Mouse (Mus musculus) embryonic facial prominence, embryonic 15.5 days (tissue): ENCODE measurements around the gene Pde1c. TPM values are rescaled to one million over a fixed set of nuclear protein-coding genes. Genes with fewer than 3 reads are reported as not detected.

Experiments used
- ATAC-seq: fragments of 200-750 bp; cut with Nextera tagmentation; 2 replicates; pipeline ENCODE4 v1.8.0; 2017; ENCODE audit warnings: low read depth, moderate TSS enrichment; ENCODE audit not compliant: insufficient number of reproducible peaks, low FRiP score, low TSS enrichment
- H3K27ac ChIP-seq: fragments of 300-500 bp; sonication (generic); replicated peaks from 2 replicates; pipeline ENCODE4 v1.5.1; 2015; ENCODE audit warnings: mild to moderate bottlenecking, inconsistent platforms
- H3K27me3 ChIP-seq: fragments of 300-500 bp; sonication (generic); 2 replicates; pipeline ENCODE4 v1.6.1; 2015; ENCODE audit warnings: inconsistent platforms
- H3K36me3 ChIP-seq: fragments of 300-500 bp; sonication (generic); 2 replicates; pipeline ENCODE4 v1.6.1; 2015; ENCODE audit warnings: mild to moderate bottlenecking, inconsistent platforms
- H3K4me1 ChIP-seq: fragments of 300-500 bp; sonication (generic); 2 replicates; pipeline ENCODE4 v1.6.1; 2015; ENCODE audit warnings: inconsistent platforms
- H3K4me2 ChIP-seq: fragments of 300-500 bp; sonication (generic); replicated peaks from 2 replicates; pipeline ENCODE4 v1.6.1; 2015; ENCODE audit warnings: mild to moderate bottlenecking, inconsistent platforms
- H3K4me3 ChIP-seq: fragments of 300-500 bp; sonication (generic); replicated peaks from 2 replicates; pipeline ENCODE4 v1.5.1; 2015; ENCODE audit warnings: mild to moderate bottlenecking, inconsistent platforms
- H3K9ac ChIP-seq: fragments of 300-500 bp; sonication (generic); 2 replicates; pipeline ENCODE4 v1.6.1; 2015; ENCODE audit warnings: inconsistent platforms
- H3K9me3 ChIP-seq: fragments of 300-500 bp; sonication (generic); replicated peaks from 2 replicates; pipeline ENCODE4 v1.6.1; 2016; ENCODE audit warnings: inconsistent platforms
- WGBS: fragments of 180-500 bp; shearing (Covaris S2); methylation state at CpG from one replicate; pipeline ENCODE4 v1.1.7; 2015; 5-methylcytosine and 5-hydroxymethylcytosine counted together
- microRNA-seq: library from miRNA; unstranded; fragments of <30 nt; microRNA quantifications from one replicate; pipeline ENCODE4, GENCODE M21; 2016; ENCODE audit warnings: borderline number of aligned reads
- polyA plus RNA-seq: library from polyadenylated mRNA; unstranded; fragments of >200 nt; fragmentation: Nextera tagmentation; extraction: Ambion mirVana; gene quantifications from 2 replicates; pipeline ENCODE4 v1.2.1, GENCODE M21; 2015

Gene Pde1c
- polyA plus RNA-seq, 1 experiment from 2014 or later: 4.1 TPM

DNA sequence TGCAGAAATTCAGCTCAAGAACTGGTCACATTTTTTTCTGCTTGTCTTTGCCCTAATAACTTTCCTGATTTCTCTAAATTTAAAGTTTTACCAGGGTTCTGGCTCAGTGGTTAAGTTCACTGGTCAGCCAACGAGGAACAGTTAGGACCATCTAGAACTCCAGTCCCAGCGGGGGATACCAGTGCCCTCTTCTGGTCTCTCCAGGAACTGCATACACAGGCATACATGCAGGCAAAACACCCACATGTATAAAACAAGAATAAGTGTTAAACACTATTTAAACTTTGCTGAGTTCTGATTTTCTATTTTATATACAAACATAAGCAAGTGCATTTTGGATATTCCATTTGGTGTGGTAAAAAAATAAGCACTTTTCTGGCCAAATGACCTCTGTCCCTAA is 543.4 kb downstream of the Pde1c start:
- Histone ChIP-seq H3K9me3 (no peaks in the 10 kb centered on the region), H3K4me2 (no peak overlapping the region), H3K4me3 (no peak overlapping the region), H3K27ac (no peak overlapping the region), H3K9ac (no peak overlapping the region), H3K4me1 (no peaks in the 10 kb centered on the region), H3K36me3 (no peaks in the 10 kb centered on the region), H3K27me3 (no peaks in the 10 kb centered on the region)
- 61% methylated on average over 2 of the region's 2 CpGs for whole genome bisulfite sequencing
- no peak for ATAC-seq

Small RNA genes within 50 kb of the gene (microRNA-seq; reads per million reads assigned to microRNA genes)
- not detected for gene Gm44413

Other genes starting within 250 kb of the Pde1c start
- 95.4 and 109 TPM in 2 replicates for gene Lsm5, start 135.6 kb upstream of the Pde1c start, polyA plus RNA-seq
- gene Avl9, start 145.8 kb upstream of the Pde1c start, polyA plus RNA-seq: 10.8 and 11.0 TPM in 2 replicates
- gene Kbtbd2, start 228.7 kb upstream of the Pde1c start, polyA plus RNA-seq: 25.5 and 29.0 TPM in 2 replicates